Mouse (Mus musculus): Measurements from ENCODE around the gene Tmsb10.

DNA sequence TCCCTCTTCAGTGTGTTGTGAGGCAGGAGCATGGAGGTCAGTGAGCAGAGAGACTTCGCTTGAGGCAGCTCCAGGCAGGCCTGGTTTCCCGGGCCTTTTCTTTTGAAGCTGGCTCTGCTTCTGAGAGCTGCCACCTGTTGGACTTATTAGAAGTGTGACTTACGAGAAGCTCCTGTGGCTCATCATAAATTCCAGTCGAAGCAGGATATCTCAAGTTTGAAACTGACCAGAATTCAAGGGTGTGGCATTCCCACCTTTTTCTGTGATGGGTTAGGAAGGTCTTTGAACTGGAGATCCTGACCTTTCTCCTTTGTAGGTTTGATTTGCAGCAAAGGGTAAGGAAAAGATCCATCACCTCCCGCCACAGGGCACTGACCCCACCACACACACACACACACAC, 45.1 kb upstream of the Tmsb10 start:
- TF ChIP-seq POLR2A (IDR thresholded peaks at IDR 0.05; ENCODE audit: low read depth, low read length) (no peak), CTCF (IDR thresholded peaks at IDR 0.05; ENCODE audit: borderline replicate concordance, insufficient read depth, low read length) (no peak)
